Mouse (Mus musculus) natural killer cell, adult 2 months (primary cell): ENCODE data around the gene Msln.
"Not testable (repeated sequence)": the region's sequence is repeated elsewhere in the genome, so short reads cannot be mapped to it uniquely, and the experiment has no call there.

Experiments
- DNase-seq, 2 experiments: peaks; one replicate each; pipeline ENCODE4 v3.0.0; 2022; ENCODE audit warnings: low spot score in 2 of 2

Gene Msln

GRCm38 (mm10) chr17:25773549-25774120, 19.5 kb upstream of the Msln start, which contains the start of gene Narfl:
Narfl (plus strand) TSS chr17:25773776.
- DNase-seq, result peak; percentile 96 to 97

GRCm38 (mm10) chr17:25769331-25769730, 15.2 kb upstream of the Msln start:
- DNase-seq, result no peak

GRCm38 (mm10) chr17:25765886-25766285, 11.7 kb upstream of the Msln start:
- DNase-seq, result no peak

GRCm38 (mm10) chr17:25762591-25762990, 8.4 kb upstream of the Msln start:
- no peak for DNase-seq

GRCm38 (mm10) chr17:25761561-25761970, 7.4 kb upstream of the Msln start:
- no peak for DNase-seq

GRCm38 (mm10) chr17:25760148-25760547, 6.0 kb upstream of the Msln start:
- DNase-seq, result no peak

- DNase-seq, result no peak
Measured at GRCm38 (mm10) chr17:25757691-25758090, 3.5 kb upstream of the Msln start.

- DNase-seq, result no peak
Measured at GRCm38 (mm10) chr17:25756378-25757242, 2.4 kb upstream of the Msln start.

- DNase-seq, result no peak
Measured at GRCm38 (mm10) chr17:25755627-25756377, 1.6 kb upstream of the Msln start.

GRCm38 (mm10) chr17:25755086-25755485, 908 bp upstream of the Msln start:
- DNase-seq, result no peak

GRCm38 (mm10) chr17:25751446-25751845, 2.7 kb downstream of the Msln start:
- DNase-seq, result no peak

GRCm38 (mm10) chr17:25749314-25749713, 4.9 kb downstream of the Msln start:
- DNase-seq, result no peak

- DNase-seq, result no peak
Measured at GRCm38 (mm10) chr17:25748238-25748637, 5.9 kb downstream of the Msln start.

- no peak for DNase-seq
Measured at GRCm38 (mm10) chr17:25744311-25744710, 9.9 kb downstream of the Msln start.

- DNase-seq, result no peak
Measured at GRCm38 (mm10) chr17:25743831-25744230, 10.3 kb downstream of the Msln start.

GRCm38 (mm10) chr17:25741471-25741870, 12.7 kb downstream of the Msln start:
- DNase-seq, result not testable (repeated sequence)

- DNase-seq, result no peak
Measured at GRCm38 (mm10) chr17:25738861-25739260, 15.3 kb downstream of the Msln start.

GRCm38 (mm10) chr17:25735745-25736144, 18.4 kb downstream of the Msln start, which contains the start of gene Mslnl:
Mslnl (plus strand) TSS chr17:25736042.
- DNase-seq, result no peak

GRCm38 (mm10) chr17:25735246-25735645, 18.9 kb downstream of the Msln start:
- DNase-seq, result no peak

- peak; percentile 69 to 78 for DNase-seq
Measured at GRCm38 (mm10) chr17:25732082-25732481, 22.1 kb downstream of the Msln start.

GRCm38 (mm10) chr17:25728009-25728270, 26.2 kb downstream of the Msln start:
- DNase-seq, result no peak

GRCm38 (mm10) chr17:25727265-25728008, 26.7 kb downstream of the Msln start, which contains the start of the genes Chtf18 and Rpusd1:
Chtf18 (minus strand) TSS chr17:25727419.
Rpusd1 (plus strand) TSS chr17:25727670.
- DNase-seq, result peak; percentile 98 to 99
